Mouse (Mus musculus) embryonic fibroblast, embryonic 13.5 days (primary cell): ENCODE measurements at regions not wholly inside any gene's neighbourhood (a gene's known extent, or its start where the extent isn't known, plus 50 kb on each side); places are given as distances from the start of the nearest gene placed in this dataset.

Experiments used
- CTCF ChIP-seq: IDR thresholded peaks from 2 replicates; pipeline ENCODE4 v1.5.1; 2011; ENCODE audit warnings: mild to moderate bottlenecking, control low read depth, low read length, moderate library complexity, borderline replicate concordance; ENCODE audit not compliant: insufficient read depth
- POLR2A ChIP-seq: IDR thresholded peaks from 2 replicates; pipeline ENCODE4 v1.6.1; 2011; ENCODE audit warnings: low read depth, mild to moderate bottlenecking, control low read depth, low read length, moderate library complexity

- TF ChIP-seq CTCF (no peak), POLR2A (no peak)
Measured at GRCm38 (mm10) chr14:58538135-58538534, 467.8 kb downstream of the Fgf9 start.
